Mouse (Mus musculus) ES-Bruce4 (cell line): Measurements from ENCODE around the gene Olfr59. TPM values are rescaled to one million over a fixed set of nuclear protein-coding genes. Genes with fewer than 3 reads are reported as not detected.

Experiments
- H3K27ac ChIP-seq: 2 replicates; pipeline ENCODE4 v1.5.1; 2012; ENCODE audit warnings: low read length, inconsistent platforms; ENCODE audit not compliant: insufficient read depth
- H3K27me3 ChIP-seq: 2 replicates; pipeline ENCODE4 v1.6.1; 2012; ENCODE audit warnings: mild to moderate bottlenecking, low read length, inconsistent platforms; ENCODE audit not compliant: control insufficient read depth, poor library complexity, insufficient read depth, severe bottlenecking
- H3K36me3 ChIP-seq: 2 replicates; pipeline ENCODE4 v1.6.1; 2012; ENCODE audit warnings: inconsistent platforms, mild to moderate bottlenecking, low read length, moderate library complexity; ENCODE audit not compliant: control insufficient read depth, poor library complexity, insufficient read depth, severe bottlenecking
- H3K4me1 ChIP-seq: one replicate; pipeline ENCODE4 v1.8.1; 2011; ENCODE audit warnings: low read length; ENCODE audit not compliant: control insufficient read depth, insufficient read depth
- H3K4me3 ChIP-seq: 2 replicates; pipeline ENCODE4 v1.5.1; 2011; ENCODE audit warnings: low read depth, mild to moderate bottlenecking, low read length
- H3K9ac ChIP-seq: 2 replicates; pipeline ENCODE4 v1.6.1; 2012; ENCODE audit warnings: low read depth, mild to moderate bottlenecking, inconsistent platforms; ENCODE audit not compliant: poor library complexity, severe bottlenecking
- H3K9me3 ChIP-seq: replicated peaks from 2 replicates; pipeline ENCODE4 v1.6.1; 2012; ENCODE audit warnings: mild to moderate bottlenecking, low read length, inconsistent platforms; ENCODE audit not compliant: control insufficient read depth, poor library complexity, insufficient read depth, severe bottlenecking
- CTCF ChIP-seq: IDR thresholded peaks from one replicate; pipeline ENCODE4 v1.8.1; 2011; ENCODE audit warnings: low read depth, low read length
- EP300 ChIP-seq: IDR thresholded peaks from 2 replicates; pipeline ENCODE4 v1.6.1; 2011; ENCODE audit warnings: low read depth, low read length; ENCODE audit not compliant: insufficient read depth
- POLR2A ChIP-seq: IDR thresholded peaks from one replicate; pipeline ENCODE4 v1.8.1; 2011; ENCODE audit warnings: low read length; ENCODE audit not compliant: insufficient read depth
- polyA plus RNA-seq: library from polyadenylated mRNA; stranded (reverse); fragments of >200 nt; gene quantifications from 2 replicates; pipeline ENCODE4 v1.2.4, GENCODE M21; 2011; ENCODE audit warnings: low read depth; ENCODE audit not compliant: missing spikeins, insufficient read depth, insufficient read length

The Olfr59 gene
- polyA plus RNA-seq: not detected in 2 replicates

DNA sequence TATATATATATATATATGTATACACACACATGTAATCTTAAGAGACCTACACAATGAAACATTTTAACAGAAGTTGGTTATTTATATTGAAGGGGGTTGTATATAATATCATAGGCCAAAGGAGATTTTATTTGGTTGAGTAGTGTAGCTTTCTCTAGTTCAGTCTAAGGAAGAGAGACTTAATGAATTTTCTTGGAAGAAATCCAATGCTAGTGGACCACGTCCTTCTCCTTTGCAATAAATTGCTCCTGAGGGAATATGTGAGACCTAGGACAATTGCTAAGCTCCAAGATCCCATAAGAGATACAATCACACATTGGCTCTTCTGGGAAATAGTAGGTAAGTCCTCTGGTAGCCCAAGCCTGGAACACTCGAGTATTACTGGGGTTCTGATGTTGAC, at the start of gene Olfr59:
Gene Olfr59 (plus strand): TSS at position 301 of the 400 bp plus-strand sequence.
- Histone ChIP-seq H3K4me3 (no peak within 1 kb of the TSS), H3K4me1 (no peaks in the 10 kb centered on the region), H3K9me3 (no peaks in the 10 kb centered on the region; the same call in 1 of the 2 replicates), H3K9ac (no peak within 1 kb of the TSS), H3K27ac (no peak within 1 kb of the TSS), H3K27me3 (no peaks in the 10 kb centered on the region), H3K36me3 (no peaks in the 10 kb centered on the region)
- TF ChIP-seq POLR2A (no peak), EP300 (no peak), CTCF (no peak)

DNA sequence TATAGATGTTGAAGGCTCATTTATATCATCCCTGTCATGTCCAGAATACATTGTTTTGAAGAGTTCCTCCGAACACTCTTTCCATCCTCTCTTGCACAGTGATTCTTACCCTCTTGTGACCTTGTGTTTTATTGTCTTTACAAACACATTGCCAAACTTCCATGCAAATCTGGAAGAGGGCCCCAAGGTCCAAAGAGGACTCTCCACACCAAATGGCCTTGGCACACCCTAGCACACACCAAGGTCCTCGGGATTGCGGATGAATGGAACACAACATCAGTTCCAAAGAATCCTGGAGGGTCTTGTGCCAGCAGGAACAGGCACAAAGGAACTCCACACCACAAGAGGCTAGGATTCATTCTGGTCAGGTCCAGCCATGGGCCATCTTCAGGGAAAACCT, 42.3 kb upstream of the Olfr59 start:
- no peaks in the 10 kb centered on the region for H3K27me3 ChIP-seq
- H3K9ac ChIP-seq: no peak overlapping the region
- H3K9me3 ChIP-seq: peaks cover 4% of the 10 kb centered on the region; the same call in 1 of the 2 replicates
- no peak overlapping the region for H3K27ac ChIP-seq
- no peaks in the 10 kb centered on the region for H3K4me1 ChIP-seq
- no peaks in the 10 kb centered on the region for H3K36me3 ChIP-seq
- TF ChIP-seq EP300 (no peak), POLR2A (no peak), CTCF (no peak)
- H3K4me3 ChIP-seq: no peak overlapping the region

DNA sequence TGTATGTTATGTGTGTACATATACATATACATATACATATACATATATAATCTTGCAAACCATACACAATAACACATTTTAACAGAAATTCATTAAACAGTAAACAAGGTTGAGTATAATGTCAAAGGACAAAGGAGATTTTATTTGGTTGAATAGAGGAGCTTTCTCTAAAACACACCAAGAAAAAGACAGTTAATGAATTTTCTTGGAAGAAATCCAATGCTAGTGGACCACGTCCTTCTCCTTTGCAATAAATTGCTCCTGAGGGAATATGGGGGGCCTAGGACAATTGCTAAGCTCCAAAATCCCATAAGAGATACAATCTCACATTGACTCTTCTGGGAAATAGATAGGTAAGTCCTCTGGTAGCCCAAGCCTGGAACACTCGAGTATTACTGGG, 24.0 kb upstream of the Olfr59 start, which contains the start of gene Olfr406:
Gene Olfr406 (plus strand): TSS at position 301 of the 400 bp plus-strand sequence.
- Histone ChIP-seq H3K9ac (no peak within 1 kb of the TSS), H3K4me3 (no peak within 1 kb of the TSS), H3K4me1 (no peaks in the 10 kb centered on the region), H3K27me3 (no peaks in the 10 kb centered on the region), H3K27ac (no peak within 1 kb of the TSS), H3K36me3 (no peaks in the 10 kb centered on the region), H3K9me3 (no peaks in the 10 kb centered on the region)
- TF ChIP-seq POLR2A (no peak), CTCF (no peak), EP300 (no peak)

DNA sequence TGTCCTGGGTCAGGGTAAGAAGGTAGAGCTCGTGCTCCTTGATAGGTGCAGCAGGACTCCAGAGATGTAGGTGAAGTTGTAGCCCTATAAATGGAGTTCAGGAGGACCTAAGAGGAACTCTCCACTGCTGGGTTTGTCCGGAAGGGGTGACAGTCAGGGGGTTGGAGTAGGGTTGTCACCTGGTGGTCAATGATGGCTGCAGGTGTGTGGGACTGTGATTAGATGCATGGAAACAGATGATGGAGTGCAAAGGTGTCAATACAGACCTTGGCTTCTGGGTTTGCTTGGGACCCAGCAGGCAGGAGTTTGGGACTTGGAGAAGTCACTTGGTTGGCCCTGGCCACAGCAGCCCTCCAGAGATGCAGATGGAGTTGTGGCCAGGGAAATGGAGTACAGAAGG, 3.7 kb downstream of the Olfr59 start:
- Histone ChIP-seq H3K36me3 (no peaks in the 10 kb centered on the region), H3K27me3 (no peaks in the 10 kb centered on the region), H3K4me3 (no peak overlapping the region), H3K27ac (no peak overlapping the region), H3K4me1 (no peaks in the 10 kb centered on the region), H3K9ac (no peak overlapping the region), H3K9me3 (no peaks in the 10 kb centered on the region)
- TF ChIP-seq CTCF (no peak), POLR2A (no peak)

DNA sequence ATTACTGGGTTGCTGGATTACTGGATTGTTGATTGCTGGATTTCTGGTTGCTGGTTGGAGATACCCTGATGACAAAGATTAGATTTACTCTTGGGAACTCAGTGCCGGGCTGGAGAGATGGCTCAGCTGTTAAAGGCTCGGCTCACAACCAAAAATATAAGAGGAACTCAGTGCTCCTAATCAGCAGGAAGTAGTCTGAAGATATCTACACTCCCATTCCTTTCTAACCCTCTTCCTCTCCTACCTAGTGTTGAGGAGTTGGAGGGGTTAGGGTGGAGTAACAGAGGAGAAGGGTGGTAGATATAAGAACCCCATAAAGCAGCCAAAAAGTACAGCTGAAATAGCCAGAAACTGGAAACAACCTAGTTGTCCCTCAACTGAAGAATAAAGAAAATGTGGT, 42.5 kb downstream of the Olfr59 start:
- Histone ChIP-seq H3K27me3 (no peaks in the 10 kb centered on the region), H3K4me1 (no peaks in the 10 kb centered on the region), H3K36me3 (no peaks in the 10 kb centered on the region), H3K9me3 (no peaks in the 10 kb centered on the region), H3K27ac (no peak overlapping the region), H3K9ac (no peak overlapping the region), H3K4me3 (no peak overlapping the region)
- TF ChIP-seq POLR2A (no peak), EP300 (no peak), CTCF (no peak)

DNA sequence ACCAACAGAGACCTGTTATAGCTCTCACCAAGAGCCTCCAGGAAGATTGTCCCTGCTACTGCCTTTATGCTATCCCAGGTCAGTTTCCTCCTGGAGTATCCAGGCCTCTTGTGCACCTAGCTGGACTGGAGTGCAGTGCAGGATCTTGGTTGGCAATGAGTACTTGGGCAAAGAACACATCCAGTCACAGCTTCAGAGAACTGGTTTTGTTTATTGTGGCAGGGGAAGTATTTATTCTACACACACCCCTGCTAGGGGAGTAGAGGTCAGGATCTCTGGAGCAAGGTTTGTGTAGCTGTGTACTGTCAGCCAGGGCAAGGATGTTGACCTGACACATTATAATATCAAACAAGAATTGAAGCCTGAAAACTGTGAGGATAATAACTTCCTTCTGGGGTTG, 45.2 kb downstream of the Olfr59 start:
- Histone ChIP-seq H3K36me3 (no peaks in the 10 kb centered on the region), H3K9ac (no peak overlapping the region), H3K4me3 (no peak overlapping the region), H3K27ac (no peak overlapping the region), H3K4me1 (no peaks in the 10 kb centered on the region), H3K27me3 (no peaks in the 10 kb centered on the region), H3K9me3 (no peaks in the 10 kb centered on the region)
- TF ChIP-seq EP300: no peak
- no peak for TF ChIP-seq CTCF
- TF ChIP-seq POLR2A: no peak

DNA sequence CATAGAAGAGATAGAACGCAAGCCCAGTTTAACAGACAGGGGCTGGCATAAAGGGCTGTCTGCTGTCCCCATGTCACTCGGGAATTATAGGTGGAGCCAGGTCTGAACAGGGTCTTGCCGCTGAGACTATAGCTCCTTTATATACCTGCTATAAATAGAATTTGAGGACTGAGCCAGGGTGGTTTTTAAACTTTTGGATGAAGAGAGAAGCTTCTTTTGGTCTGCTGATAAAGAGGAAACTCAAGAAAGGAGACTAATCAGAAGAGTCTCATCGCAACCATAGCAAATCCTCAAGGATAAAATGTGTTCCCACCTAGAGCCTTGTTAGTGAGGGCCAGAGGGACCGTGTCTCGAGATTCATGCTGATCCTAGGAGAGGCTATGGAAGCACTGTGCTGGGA, 54.4 kb downstream of the Olfr59 start, which contains the start of gene Olfr410:
Gene Olfr410 (minus strand): TSS at position 101 of the 400 bp plus-strand sequence.
- Histone ChIP-seq H3K4me3 (no peak within 1 kb of the TSS), H3K27me3 (no peaks in the 10 kb centered on the region), H3K9ac (no peak within 1 kb of the TSS), H3K4me1 (no peaks in the 10 kb centered on the region), H3K9me3 (peaks cover 3% of the 10 kb centered on the region; the same call in 1 of the 2 replicates), H3K27ac (no peak within 1 kb of the TSS), H3K36me3 (no peaks in the 10 kb centered on the region)
- TF ChIP-seq POLR2A (no peak), CTCF (no peak), EP300 (no peak)

Other genes with a start within 250 kb of the Olfr59 start
- gene Olfr139, start 227.2 kb upstream of the Olfr59 start, polyA plus RNA-seq: not detected in 2 replicates
- gene Olfr399, start 227.1 kb upstream of the Olfr59 start, polyA plus RNA-seq: not detected in 2 replicates
- gene Zfp616, start 213.8 kb upstream of the Olfr59 start, polyA plus RNA-seq: not detected in 2 replicates
- gene Olfr401, start 170.0 kb upstream of the Olfr59 start, polyA plus RNA-seq: not detected in 2 replicates
- not detected in 2 replicates for gene Olfr402, start 130.2 kb upstream of the Olfr59 start, polyA plus RNA-seq
- not detected in 2 replicates for gene Olfr403, start 97.5 kb upstream of the Olfr59 start, polyA plus RNA-seq
- gene Olfr43, start 72.4 kb upstream of the Olfr59 start, polyA plus RNA-seq: not detected in 2 replicates
- gene Olfr406, start 23.9 kb upstream of the Olfr59 start, polyA plus RNA-seq: not detected in 2 replicates
- not detected in 2 replicates for gene Olfr410, start 54.3 kb downstream of the Olfr59 start, polyA plus RNA-seq
- not detected in 2 replicates for gene Olfr411, start 68.9 kb downstream of the Olfr59 start, polyA plus RNA-seq
- gene Olfr412, start 78.3 kb downstream of the Olfr59 start, polyA plus RNA-seq: not detected in 2 replicates